ENCODE assay signal across 32 mouse cellular contexts in the genomic region with DNA sequence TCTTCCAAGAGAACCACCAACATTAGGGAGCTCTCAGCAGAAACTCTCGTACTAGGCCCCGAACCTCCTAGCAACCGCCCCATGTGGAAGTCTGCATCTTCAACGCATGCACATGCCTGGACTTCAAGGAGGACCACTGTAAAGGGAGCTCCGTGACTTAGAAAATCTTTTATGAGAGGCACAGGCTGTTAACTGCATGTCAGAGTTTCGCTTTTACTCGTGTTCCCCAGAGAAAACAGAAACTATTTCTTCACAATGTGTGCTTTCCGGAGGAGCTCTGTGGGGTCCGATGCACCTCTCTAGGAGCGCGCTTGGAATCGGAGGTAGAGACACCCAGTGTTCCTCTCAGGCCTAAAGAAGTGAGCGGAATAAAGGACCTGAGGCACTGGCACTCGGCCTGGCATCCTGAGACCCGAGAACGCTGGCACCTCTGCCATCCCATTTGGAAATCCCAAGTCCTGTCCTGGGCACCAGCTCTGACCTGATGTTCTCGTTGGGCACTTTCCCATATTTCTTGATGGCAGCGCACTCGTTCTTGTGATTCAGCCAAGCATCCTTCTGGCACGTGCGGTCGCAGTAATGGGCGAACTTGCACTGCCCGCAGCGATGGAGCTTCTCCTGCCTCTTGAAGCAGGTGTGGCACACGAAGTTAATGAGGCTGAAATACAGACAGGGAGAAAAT. TPM values are rescaled to one million over a fixed set of nuclear protein-coding genes. Genes with fewer than 3 reads are reported as not detected.
A peak's percentile ranks its signal among the peaks of the same experiment; 100 is the strongest.
DNase-seq lines count a peak whose midpoint lies in the region; ATAC-seq and TF ChIP-seq lines count a peak whose summit lies in the region.
"Had no signal": no experiment of that assay in that cellular context is flagged by ENCODE, and none has a peak within 500 bp of the region (broad histone marks: within the 10 kb centered on the region; RNA-seq: fewer than 3 reads in every experiment).

No protein-coding gene starts in this region.

- no peaks in the 10 kb centered on the region for H3K9me3 ChIP-seq in liver, embryonic 11.5 days (ENCODE audit: control insufficient read depth, low read length)
- no peaks in the 10 kb centered on the region for H3K9me3 ChIP-seq in ES-E14 (ENCODE audit: control insufficient read depth, insufficient read depth, low read depth, low read length)
- H3K9me3 ChIP-seq in forebrain, embryonic 14.5 days (replicated peaks; ENCODE audit: control insufficient read depth, low read length), result no peaks in the 10 kb centered on the region
- H3K9me3 ChIP-seq: forebrain, embryonic 15.5 days; heart, embryonic 10.5 days; heart, embryonic 15.5 days; hindbrain, embryonic 15.5 days; limb, embryonic 12.5 days; liver, embryonic 12.5 days; neural tube, embryonic 13.5 days had no signal

- no peak overlapping the region for H3K4me2 ChIP-seq in liver, embryonic 11.5 days
- no peak overlapping the region for H3K4me2 ChIP-seq in forebrain, embryonic 14.5 days (ENCODE audit: low read length)
- H3K4me2 ChIP-seq: forebrain, embryonic 15.5 days; heart, embryonic 15.5 days; hindbrain, embryonic 15.5 days; limb, embryonic 12.5 days; liver, embryonic 12.5 days; midbrain, embryonic 11.5 days; neural tube, embryonic 13.5 days had no signal

- H3K36me3 ChIP-seq in liver, adult 2 months (ENCODE audit: control insufficient read depth, insufficient read depth, low read length), result no peaks in the 10 kb centered on the region
- H3K36me3 ChIP-seq in liver, embryonic 11.5 days (ENCODE audit: control insufficient read depth, insufficient read depth, low read length), result no peaks in the 10 kb centered on the region
- no peaks in the 10 kb centered on the region for H3K36me3 ChIP-seq in ES-E14 (ENCODE audit: control insufficient read depth, insufficient read depth, low read length, poor library complexity, severe bottlenecking)
- H3K36me3 ChIP-seq in forebrain, embryonic 14.5 days (ENCODE audit: control insufficient read depth, insufficient read depth, low read length), result no peaks in the 10 kb centered on the region
- H3K36me3 ChIP-seq: forebrain, embryonic 15.5 days; hindbrain, embryonic 15.5 days; limb, embryonic 12.5 days; liver, embryonic 12.5 days; neural tube, embryonic 13.5 days had no signal

- ATAC-seq in liver, embryonic 11.5 days (replicated peaks; ENCODE audit: low FRiP score), result no peak
- no peak for ATAC-seq in forebrain, embryonic 14.5 days
- ATAC-seq: forebrain, embryonic 15.5 days; inflammation-experienced regulatory T-cells, adult 6 months; liver, embryonic 12.5 days; liver, postnatal 0 days; Patski had no signal

- no peak for TF ChIP-seq CTCF in liver, adult 2 months (IDR thresholded peaks at IDR 0.05; ENCODE audit: low read depth, low read length)

- H3K4me1 ChIP-seq in liver, adult 2 months (ENCODE audit: control insufficient read depth, insufficient read depth, low read length), result peaks cover 11% of the 10 kb centered on the region
- H3K4me1 ChIP-seq in liver, embryonic 11.5 days (replicated peaks; ENCODE audit: control insufficient read depth, insufficient read depth, low read length), result no peaks in the 10 kb centered on the region
- H3K4me1 ChIP-seq in ES-E14 (ENCODE audit: control insufficient read depth in 2 of 2, insufficient read depth in 2 of 2, low read length in 2 of 2, poor library complexity in 1 of 2), result peaks cover 0 to 6% of the 10 kb centered on the region in 2 experiments; a peak in 2 of 4 replicates
- no peaks in the 10 kb centered on the region for H3K4me1 ChIP-seq in forebrain, embryonic 14.5 days (ENCODE audit: control insufficient read depth, insufficient read depth, low read length)
- H3K4me1 ChIP-seq: forebrain, embryonic 15.5 days; hindbrain, embryonic 15.5 days; limb, embryonic 12.5 days; liver, embryonic 12.5 days; neural tube, embryonic 13.5 days had no signal

- 93% methylated on average over 26 of the region's 26 CpGs for WGBS in liver, adult 2 months
- WGBS in liver, embryonic 11.5 days, result 86% methylated on average over 26 of the region's 26 CpGs
- 88% methylated on average over 26 of the region's 26 CpGs for WGBS in forebrain, embryonic 14.5 days

- TF ChIP-seq POLR2A in liver, adult 2 months (IDR thresholded peaks at IDR 0.05; ENCODE audit: extremely low read depth, insufficient read depth, low read length), result no peak

- in situ Hi-C loops in ES-E14 (cut with MboI; ENCODE audit: low sequenced_read_pairs in 2 of 2, unreplicated experiment in 2 of 2), result no loop called here

- H3K4me3 ChIP-seq in liver, adult 2 months (ENCODE audit: insufficient read depth, low read depth, low read length), result no peak overlapping the region
- no peak overlapping the region for H3K4me3 ChIP-seq in liver, embryonic 11.5 days (ENCODE audit: low read depth, low read length)
- peak overlapping the region in 1 of 2 experiments; percentile 10; a peak in 1 of 4 replicates for H3K4me3 ChIP-seq in ES-E14 (ENCODE audit: insufficient read depth in 1 of 2, low read depth in 1 of 2, low read length in 2 of 2, poor library complexity in 1 of 2, severe bottlenecking in 1 of 2)
- no peak overlapping the region for H3K4me3 ChIP-seq in forebrain, embryonic 14.5 days (ENCODE audit: low read depth, low read length)
- H3K4me3 ChIP-seq: forebrain, embryonic 15.5 days; heart, embryonic 10.5 days; heart, embryonic 15.5 days; hindbrain, embryonic 15.5 days; limb, embryonic 12.5 days; liver, embryonic 12.5 days; neural tube, embryonic 13.5 days had no signal

- no peak overlapping the region for H3K27ac ChIP-seq in liver, adult 2 months (replicated peaks; ENCODE audit: insufficient read depth, low read depth, low read length)
- H3K27ac ChIP-seq in liver, embryonic 11.5 days (ENCODE audit: low read depth, low read length), result no peak overlapping the region
- no peak overlapping the region for H3K27ac ChIP-seq in ES-E14 (ENCODE audit: insufficient read depth, low read depth, low read length, poor library complexity, severe bottlenecking)
- no peak overlapping the region for H3K27ac ChIP-seq in forebrain, embryonic 14.5 days (ENCODE audit: low read depth, low read length)
- H3K27ac ChIP-seq: forebrain, embryonic 15.5 days; heart, embryonic 10.5 days; heart, embryonic 15.5 days; hindbrain, embryonic 15.5 days; limb, embryonic 12.5 days; liver, embryonic 12.5 days; neural tube, embryonic 13.5 days had no signal

- DNase-seq in cerebellum, postnatal 14 days, result peak; percentile 64 to 68
- DNase-seq in cerebellum, postnatal 36 days, result no peak
- DNase-seq in liver, adult 2 months (ENCODE audit: extremely low read depth, low read depth, low spot score), result peak; percentile 65
- no peak for DNase-seq in liver, embryonic 11.5 days (ENCODE audit: low spot score)
- DNase-seq in ES-E14 (ENCODE audit: low read depth, low spot score), result no peak
- DNase-seq in forebrain, embryonic 14.5 days (ENCODE audit: low spot score), result no peak
- no peak for DNase-seq in thymus, postnatal 4 days
- DNase-seq: B cell, adult 2 months; cerebellum, adult 11-12 months; heart, postnatal 4 days; kidney, adult 11 months; kidney, postnatal 14 days; layer of hippocampus, adult 9-11 months; liver, postnatal 0 days; lung, postnatal 36 days; right cerebral cortex, postnatal 4 days had no signal

- H3K79me2 ChIP-seq in liver, adult 2 months (ENCODE audit: control insufficient read depth, insufficient read depth, low read length), result no peaks in the 10 kb centered on the region

- H3K9ac ChIP-seq in liver, adult 2 months (ENCODE audit: low read depth, low read length), result no peak overlapping the region
- no peak overlapping the region for H3K9ac ChIP-seq in liver, embryonic 11.5 days (ENCODE audit: low read depth, low read length)
- peak overlapping the region; percentile 2; the same call in 1 of the 2 replicates for H3K9ac ChIP-seq in ES-E14 (ENCODE audit: insufficient read depth, low read depth, low read length, poor library complexity, severe bottlenecking)
- H3K9ac ChIP-seq in forebrain, embryonic 14.5 days (ENCODE audit: low read length), result no peak overlapping the region
- H3K9ac ChIP-seq: forebrain, embryonic 15.5 days; heart, embryonic 15.5 days; hindbrain, embryonic 15.5 days; limb, embryonic 12.5 days; liver, embryonic 12.5 days; liver, postnatal 0 days; neural tube, embryonic 13.5 days had no signal

- H3K27me3 ChIP-seq in liver, adult 2 months (ENCODE audit: control insufficient read depth, insufficient read depth, low read length), result no peaks in the 10 kb centered on the region
- no peaks in the 10 kb centered on the region for H3K27me3 ChIP-seq in liver, embryonic 11.5 days (replicated peaks; ENCODE audit: control insufficient read depth, insufficient read depth, low read length)
- H3K27me3 ChIP-seq in forebrain, embryonic 14.5 days (replicated peaks; ENCODE audit: control insufficient read depth, insufficient read depth, low read length), result no peaks in the 10 kb centered on the region
- H3K27me3 ChIP-seq: forebrain, embryonic 15.5 days; heart, embryonic 15.5 days; hindbrain, embryonic 15.5 days; limb, embryonic 12.5 days; liver, embryonic 12.5 days; neural tube, embryonic 13.5 days; Patski had no signal

TF ChIP-seq in ES-E14, 5 proteins besides CTCF, POLR2A, EP300 and RAD21:
- no peak for TF ChIP-seq HCFC1 (IDR thresholded peaks at IDR 0.05; ENCODE audit: borderline replicate concordance, insufficient read depth, low read length)
- TF ChIP-seq CHD2 (IDR thresholded peaks at IDR 0.05; ENCODE audit: low read depth, low read length), result no peak
- no peak for TF ChIP-seq MAFK (IDR thresholded peaks at IDR 0.05; ENCODE audit: insufficient read depth, low read depth, low read length)
- no peak for TF ChIP-seq ZNF384 (IDR thresholded peaks at IDR 0.05; ENCODE audit: low read depth, low read length)
- TF ChIP-seq ZC3H11A (IDR thresholded peaks at IDR 0.05; ENCODE audit: borderline replicate concordance, low read depth, low read length), result no peak

RNA-seq across cellular contexts. Expression of a gene that starts 32.3 kb away (rescaled TPM):
- total RNA-seq in liver, adult 2 months (2014; rRNA removed), result 52.7 and 56.6 TPM in 2 replicates
- 9.0 and 9.5 TPM in 2 replicates for polyA plus RNA-seq in liver, adult 2 months (2012; rRNA removed)
- polyA plus RNA-seq in liver, embryonic 11.5 days (2014; fragmentation: Nextera tagmentation; extraction: Ambion mirVana), result 35.5 and 40.3 TPM in 2 replicates
- total RNA-seq in ES-E14 (2012; rRNA removed), result 13.2 and 19.2 TPM in 2 replicates
- polyA plus RNA-seq in forebrain, embryonic 14.5 days (2014; fragmentation: Nextera tagmentation; extraction: Ambion mirVana), result 23.6 and 24.2 TPM in 2 replicates

RNA-seq across cellular contexts. Expression of a gene that starts 39.6 kb away (rescaled TPM):
- 4,448 and 10,515 TPM in 2 replicates for total RNA-seq in liver, adult 2 months (2014; rRNA removed)
- 1,879 and 1,952 TPM in 2 replicates for polyA plus RNA-seq in liver, adult 2 months (2012; rRNA removed)
- polyA plus RNA-seq in liver, embryonic 11.5 days (2014; fragmentation: Nextera tagmentation; extraction: Ambion mirVana), result 59.9 and 63.9 TPM in 2 replicates
- total RNA-seq in ES-E14 (2012; rRNA removed), result not detected in 2 replicates
- not detected in 2 replicates for polyA plus RNA-seq in forebrain, embryonic 14.5 days (2014; fragmentation: Nextera tagmentation; extraction: Ambion mirVana)
- total RNA-seq: adrenal gland, adult 18-20 months; heart, postnatal 4 days; left cerebral cortex, postnatal 14 days; megakaryocyte, adult 5-6 weeks; MEL had no signal
- polyA plus RNA-seq: embryonic facial prominence, embryonic 11.5 days; forebrain, embryonic 15.5 days; frontal cortex, adult 2 months; inflammation-experienced regulatory T-cells, adult 6 months; limb, embryonic 12.5 days; midbrain, embryonic 11.5 days; Patski had no signal

Comparison
In these comparisons a context has a peak if more than half of its experiments do, and no peak if none do; other contexts are left out.
1. DNase-seq: peak in cerebellum, postnatal 14 days (2 of 2) and liver, adult 2 months (single experiment); none in cerebellum, postnatal 36 days (0 of 2), liver, embryonic 11.5 days (single experiment), ES-E14 (single experiment), forebrain, embryonic 14.5 days (single experiment) and thymus, postnatal 4 days (single experiment).
2. RNA of a gene that starts 39.6 kb away (polyA plus RNA-seq): 1,879 to 1,952 TPM in liver, adult 2 months and 59.9 to 63.9 TPM in liver, embryonic 11.5 days; not detected in forebrain, embryonic 14.5 days; every median in the first group is over 10 times any median in the second.